Mouse (Mus musculus): ENCODE data around the gene Plcxd3.
"Not testable (repeated sequence)": the region's sequence is repeated elsewhere in the genome, so short reads cannot be mapped to it uniquely, and the experiment has no call there.

Plcxd3 gene

DNA sequence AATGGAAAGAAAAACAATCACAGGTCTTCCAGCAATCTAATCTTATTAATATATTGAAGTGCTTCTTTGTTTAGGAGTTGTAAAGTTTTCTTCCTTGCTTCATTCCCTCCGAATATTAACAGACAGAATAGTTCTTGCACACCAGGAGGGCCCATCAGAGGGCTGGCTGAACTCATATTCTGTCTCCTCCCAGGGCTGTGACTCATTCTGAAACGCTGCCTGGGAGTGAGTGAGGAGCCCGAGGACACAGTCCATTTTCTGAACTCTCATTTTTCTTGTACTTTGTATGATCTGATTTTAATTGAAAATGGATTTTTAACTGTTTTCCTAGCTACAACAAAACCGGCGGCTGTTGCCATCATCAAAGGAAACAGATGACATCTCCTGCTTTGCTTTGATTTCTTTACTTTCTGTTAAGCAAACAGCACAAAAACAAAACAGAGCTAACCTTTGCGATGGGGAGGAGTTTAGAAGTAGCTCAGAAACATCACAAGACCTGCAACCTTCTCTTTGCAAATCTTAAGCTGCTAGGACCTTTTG, 186.2 kb downstream of the Plcxd3 start:
- no peak for DNase-seq

DNA sequence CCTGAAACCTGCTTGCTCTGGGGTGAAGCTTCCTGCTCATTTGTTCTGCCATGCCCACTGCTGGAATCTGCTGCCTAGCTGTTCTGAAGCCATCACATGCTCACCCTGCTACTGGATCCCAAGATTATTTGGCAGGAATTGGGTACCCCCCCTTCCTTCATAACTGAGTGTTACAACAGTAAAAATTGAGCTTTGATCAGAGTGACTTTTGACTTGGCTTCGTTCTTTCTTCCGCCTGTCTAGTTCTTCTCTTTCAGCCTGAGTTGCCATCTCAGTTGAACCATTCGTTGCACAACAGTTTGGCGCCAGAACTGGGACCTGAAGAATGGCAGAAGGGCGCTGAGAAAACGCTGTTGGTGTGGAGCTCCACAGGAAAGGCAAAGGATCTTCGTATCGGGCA, 220.2 kb downstream of the Plcxd3 start:
- not testable (repeated sequence) for DNase-seq

DNA sequence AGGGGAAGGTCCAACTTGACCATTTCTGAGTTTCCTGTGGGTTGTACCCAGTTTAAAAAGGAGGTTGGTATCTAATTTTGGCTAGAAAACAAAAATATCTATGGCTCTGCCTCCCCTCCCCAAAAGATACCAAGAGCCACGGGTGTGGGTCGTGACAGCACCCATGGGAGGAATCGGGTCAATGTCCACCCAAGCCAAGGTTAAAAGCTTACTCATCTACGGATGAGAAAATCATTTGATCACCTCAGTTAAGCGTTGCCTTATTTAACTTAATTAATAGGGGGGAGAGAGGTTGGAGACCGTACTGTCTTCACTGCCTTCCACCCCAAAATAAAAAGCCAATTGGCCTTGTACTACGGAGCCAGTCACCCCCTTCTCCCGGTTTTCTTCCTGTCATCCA, 223.4 kb downstream of the Plcxd3 start:
- DNase-seq, result not testable (repeated sequence)

DNA sequence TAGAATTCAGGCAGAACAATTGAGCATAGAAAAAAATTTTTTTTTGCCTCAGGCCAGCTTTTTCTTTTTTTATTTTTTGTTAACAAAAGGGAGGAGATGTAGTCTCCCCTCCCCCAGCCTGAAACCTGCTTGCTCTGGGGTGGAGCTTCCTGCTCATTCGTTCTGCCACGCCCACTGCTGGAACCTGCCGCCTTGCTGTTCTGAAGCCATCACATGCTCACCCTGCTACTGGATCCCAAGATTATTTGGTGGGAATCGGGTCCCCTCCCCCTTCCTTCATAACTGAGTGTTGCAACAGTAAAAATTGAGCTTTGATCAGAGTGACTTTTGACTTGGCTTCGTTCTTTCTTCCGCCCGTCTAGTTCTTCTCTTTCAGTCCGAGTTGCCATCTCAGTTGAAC, 224.0 kb downstream of the Plcxd3 start:
- not testable (repeated sequence) for DNase-seq

DNA sequence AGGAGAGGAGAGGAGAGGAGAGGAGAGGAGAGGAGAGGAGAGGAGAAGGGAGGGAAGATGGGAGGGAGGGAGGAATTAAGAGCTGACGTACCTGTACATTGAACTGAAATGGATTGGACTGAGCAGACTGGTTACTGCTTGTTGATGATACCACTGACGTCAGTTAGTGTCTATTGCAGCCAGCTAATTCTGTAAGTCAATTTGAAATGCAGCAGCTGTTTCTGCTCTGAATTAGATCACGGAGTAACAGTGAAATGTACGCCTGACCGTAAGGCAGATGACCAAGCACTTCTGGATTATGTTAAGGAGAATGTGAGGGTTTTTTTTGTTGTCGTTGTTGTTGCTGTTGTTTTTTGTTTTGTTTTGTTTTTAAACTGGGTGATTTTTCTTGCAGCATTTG, 230.3 kb downstream of the Plcxd3 start:
- no peak for DNase-seq
